Mouse (Mus musculus) kidney, postnatal 0 days (tissue): ENCODE data around the gene Tgfbr3. TPM values are rescaled to one million over a fixed set of nuclear protein-coding genes. Genes with fewer than 3 reads are reported as not detected.

Experiments used
- ATAC-seq: fragments of 200-750 bp; cut with Nextera tagmentation; replicated peaks from 2 replicates; pipeline ENCODE4 v1.8.0; 2017; ENCODE audit warnings: low read depth, moderate number of reproducible peaks, moderate TSS enrichment, moderate library complexity; ENCODE audit not compliant: low FRiP score
- DNase-seq: peaks from one replicate; pipeline ENCODE4 v3.0.0-alpha.2; 2016; ENCODE audit warnings: low spot score
- H3K27ac ChIP-seq: fragments of 300-500 bp; sonication (generic); 2 replicates; pipeline ENCODE4 v1.5.1; 2014; ENCODE audit warnings: mild to moderate bottlenecking
- H3K27me3 ChIP-seq: fragments of 300-500 bp; sonication (generic); 2 replicates; pipeline ENCODE4 v1.6.1; 2014; ENCODE audit warnings: low read length, mixed read lengths; ENCODE audit not compliant: insufficient read depth
- H3K36me3 ChIP-seq: fragments of 300-500 bp; sonication (generic); 2 replicates; pipeline ENCODE4 v1.6.1; 2014; ENCODE audit warnings: low read length, mixed read lengths; ENCODE audit not compliant: insufficient read depth
- H3K4me1 ChIP-seq: fragments of 300-500 bp; sonication (generic); replicated peaks from 2 replicates; pipeline ENCODE4 v1.6.1; 2014; ENCODE audit warnings: antibody characterized with exemption, low read length, mixed read lengths; ENCODE audit not compliant: insufficient read depth
- H3K4me2 ChIP-seq: fragments of 300-500 bp; sonication (generic); 2 replicates; pipeline ENCODE4 v1.6.1; 2014; ENCODE audit warnings: mild to moderate bottlenecking, low read length, moderate library complexity, mixed read lengths
- H3K4me3 ChIP-seq: fragments of 300-500 bp; sonication (generic); replicated peaks from 2 replicates; pipeline ENCODE4 v1.5.1; 2014; ENCODE audit warnings: low read depth, low read length
- H3K9ac ChIP-seq: fragments of 300-500 bp; sonication (generic); 2 replicates; pipeline ENCODE4 v1.6.1; 2014; ENCODE audit warnings: low read depth, low read length
- H3K9me3 ChIP-seq: fragments of 300-500 bp; sonication (generic); replicated peaks from 2 replicates; pipeline ENCODE4 v1.6.1; 2016; ENCODE audit warnings: low read length, inconsistent platforms, mixed read lengths
- CTCF ChIP-seq: IDR thresholded peaks from 2 replicates; pipeline ENCODE4 v1.5.1; 2016; ENCODE audit warnings: antibody characterized with exemption, low read depth, mild to moderate bottlenecking, moderate library complexity
- WGBS: fragments of 180-500 bp; shearing (Covaris S2); extraction: QIAGEN DNeasy Blood & Tissue Kit; methylation state at CpG from one replicate; pipeline ENCODE4 v1.1.7; 2014; 5-methylcytosine and 5-hydroxymethylcytosine counted together
- polyA plus RNA-seq: library from polyadenylated mRNA; unstranded; fragments of >200 nt; fragmentation: Nextera tagmentation; extraction: Ambion mirVana; gene quantifications from 2 replicates; pipeline ENCODE4 v1.2.1, GENCODE M21; 2015

The Tgfbr3 gene
- polyA plus RNA-seq, 1 experiment from 2014 or later = 10.8 TPM

DNA sequence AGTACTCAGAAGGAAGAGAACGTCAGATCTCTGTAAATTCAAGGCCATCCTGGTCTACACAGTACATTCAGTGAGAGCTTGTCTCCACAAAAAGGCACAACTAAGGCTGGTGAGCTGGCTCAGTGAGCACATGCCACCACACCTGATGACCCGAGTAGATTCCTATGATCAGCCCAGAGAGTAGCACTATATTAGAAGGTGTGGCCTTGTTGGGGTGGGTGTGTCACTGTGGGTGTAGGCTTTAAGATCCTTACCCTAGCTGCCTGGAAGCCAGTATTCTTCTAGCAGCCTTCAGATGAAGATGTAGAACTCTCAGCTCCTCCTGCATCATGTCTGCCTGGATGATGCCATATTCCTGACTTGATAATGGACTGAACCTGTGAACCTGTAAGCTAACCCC is 115.9 kb downstream of the Tgfbr3 start:
- no peak overlapping the region for H3K9ac ChIP-seq
- no peak overlapping the region for H3K27ac ChIP-seq
- WGBS = 71% methylated on average over 2 of the region's 2 CpGs
- no peaks in the 10 kb centered on the region for H3K9me3 ChIP-seq
- H3K4me3 ChIP-seq = no peak overlapping the region
- DNase-seq (no peak), ATAC-seq (no peak)
- H3K27me3 ChIP-seq = no peaks in the 10 kb centered on the region
- no peak for TF ChIP-seq CTCF
- no peak overlapping the region for H3K4me2 ChIP-seq
- 0 out of 2 replicates have a peak, but pooled peaks cover 4% of the 10 kb centered on the region for H3K4me1 ChIP-seq
- no peaks in the 10 kb centered on the region for H3K36me3 ChIP-seq

DNA sequence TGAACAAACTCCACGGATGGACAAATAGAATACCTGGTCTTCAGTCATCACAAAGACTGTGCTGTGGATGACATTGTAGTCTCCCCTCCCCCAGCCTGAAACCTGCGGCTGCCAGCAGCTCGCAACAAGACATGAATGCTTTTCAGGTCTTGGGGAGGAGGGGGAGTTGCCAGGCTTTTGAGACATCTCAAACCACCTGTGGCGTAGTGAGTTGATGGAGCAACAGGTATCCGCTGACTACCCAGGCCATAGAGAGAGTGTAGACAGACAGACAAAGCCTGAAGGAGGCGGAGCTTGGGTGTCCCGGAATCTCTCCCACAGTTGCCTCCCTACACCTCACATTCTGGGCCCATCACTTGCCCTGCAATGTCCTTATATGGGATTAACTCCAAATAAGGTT is 117.6 kb downstream of the Tgfbr3 start:
- Histone ChIP-seq H3K4me3 (no peak overlapping the region), H3K4me1 (peaks cover 11% of the 10 kb centered on the region), H3K36me3 (no peaks in the 10 kb centered on the region), H3K27me3 (no peaks in the 10 kb centered on the region), H3K9ac (no peak overlapping the region), H3K9me3 (no peaks in the 10 kb centered on the region), H3K27ac (no peak overlapping the region), H3K4me2 (no peak overlapping the region)
- 79% methylated on average over 7 of the region's 7 CpGs for WGBS
- TF ChIP-seq CTCF = no peak
- ATAC-seq = no peak
- DNase-seq = no peak

DNA sequence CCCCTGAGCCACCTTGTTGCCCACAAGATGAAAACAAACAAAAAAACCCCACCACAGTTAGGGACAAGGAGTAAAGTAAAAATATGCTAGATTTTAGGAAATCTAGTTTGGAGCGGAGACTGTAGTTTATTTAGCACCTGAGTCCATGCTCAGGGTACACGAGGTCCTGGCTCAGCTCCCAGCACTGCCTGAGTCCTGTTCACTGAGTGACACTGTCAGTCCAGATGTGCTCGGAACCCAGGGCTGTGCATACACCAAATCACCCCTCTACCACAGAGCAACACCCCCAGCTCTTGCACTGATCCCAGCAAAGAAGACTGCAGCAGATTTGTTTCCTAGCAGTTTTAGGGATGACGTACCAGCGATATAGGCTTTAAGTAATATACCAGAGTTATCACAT is 119.6 kb downstream of the Tgfbr3 start:
- ATAC-seq (no peak), DNase-seq (no peak)
- 84% methylated on average over 5 of the region's 5 CpGs for WGBS
- H3K4me3 ChIP-seq = no peak overlapping the region
- no peak overlapping the region for H3K27ac ChIP-seq
- no peak for TF ChIP-seq CTCF
- H3K4me1 ChIP-seq = peaks cover 15% of the 10 kb centered on the region
- no peak overlapping the region for H3K9ac ChIP-seq
- no peaks in the 10 kb centered on the region for H3K36me3 ChIP-seq
- no peak overlapping the region for H3K4me2 ChIP-seq
- H3K9me3 ChIP-seq = no peaks in the 10 kb centered on the region
- H3K27me3 ChIP-seq = no peaks in the 10 kb centered on the region

DNA sequence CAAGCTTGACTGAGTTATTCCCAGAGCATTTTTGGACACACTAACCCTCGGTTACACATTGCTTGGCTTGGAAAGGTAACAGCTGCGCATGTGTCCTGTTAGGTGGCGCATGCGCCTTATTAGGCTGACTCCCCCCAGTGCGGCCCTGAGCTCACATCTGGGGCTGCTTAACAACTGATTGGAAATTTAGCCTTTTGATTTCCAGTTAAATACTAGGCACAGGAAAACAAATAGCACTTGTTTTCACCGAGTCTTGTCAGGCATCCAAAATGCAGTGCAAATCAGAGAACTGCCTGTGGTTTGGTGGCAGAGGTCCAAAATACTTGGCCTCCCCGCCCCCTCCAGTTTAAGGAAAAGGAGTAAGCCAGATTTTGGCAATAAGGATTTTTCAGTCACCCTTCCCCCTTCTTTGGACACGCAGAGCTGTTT is 121.5 kb downstream of the Tgfbr3 start:
- peak overlapping the region; percentile 45 for H3K4me2 ChIP-seq
- WGBS = 25% methylated on average over 8 of the region's 8 CpGs
- DNase-seq = peak; percentile 87
- no peaks in the 10 kb centered on the region for H3K9me3 ChIP-seq
- H3K36me3 ChIP-seq = no peaks in the 10 kb centered on the region
- H3K27me3 ChIP-seq = no peaks in the 10 kb centered on the region
- H3K27ac ChIP-seq = peak overlapping the region; percentile 82
- peaks cover 15% of the 10 kb centered on the region for H3K4me1 ChIP-seq
- no peak; the same call in 1 of the 2 replicates for ATAC-seq
- H3K4me3 ChIP-seq = no peak overlapping the region
- no peak overlapping the region for H3K9ac ChIP-seq
- TF ChIP-seq CTCF = no peak

DNA sequence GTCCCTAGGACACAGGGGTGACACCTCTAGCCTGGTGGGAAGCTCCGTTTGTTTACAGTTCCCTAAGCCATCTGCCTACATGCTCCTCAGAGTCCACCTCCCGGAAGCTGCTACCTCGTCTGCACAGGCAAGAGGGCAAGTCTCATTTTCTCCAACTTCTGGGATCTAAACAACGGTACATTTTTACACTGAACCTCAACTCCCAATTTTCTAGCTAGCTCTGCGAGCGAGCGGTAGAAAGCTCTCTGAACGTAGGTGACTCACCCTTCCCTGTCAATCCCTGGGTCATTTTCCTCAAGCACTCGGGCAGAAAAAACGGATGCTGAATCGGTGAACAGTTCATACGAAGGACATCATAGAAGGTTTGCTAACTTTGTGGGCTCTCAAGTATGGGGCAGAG is 122.1 kb downstream of the Tgfbr3 start:
- no peak for TF ChIP-seq CTCF
- peak overlapping the region; percentile 82 for H3K27ac ChIP-seq
- no peak overlapping the region for H3K9ac ChIP-seq
- WGBS = 15% methylated on average over 12 of the region's 12 CpGs
- no peaks in the 10 kb centered on the region for H3K27me3 ChIP-seq
- peak; percentile 61 for DNase-seq
- H3K36me3 ChIP-seq = no peaks in the 10 kb centered on the region
- ATAC-seq = no peak; the same call in 1 of the 2 replicates
- H3K4me3 ChIP-seq = no peak overlapping the region
- H3K4me1 ChIP-seq = peaks cover 15% of the 10 kb centered on the region
- H3K4me2 ChIP-seq = peak overlapping the region; percentile 45
- no peaks in the 10 kb centered on the region for H3K9me3 ChIP-seq

DNA sequence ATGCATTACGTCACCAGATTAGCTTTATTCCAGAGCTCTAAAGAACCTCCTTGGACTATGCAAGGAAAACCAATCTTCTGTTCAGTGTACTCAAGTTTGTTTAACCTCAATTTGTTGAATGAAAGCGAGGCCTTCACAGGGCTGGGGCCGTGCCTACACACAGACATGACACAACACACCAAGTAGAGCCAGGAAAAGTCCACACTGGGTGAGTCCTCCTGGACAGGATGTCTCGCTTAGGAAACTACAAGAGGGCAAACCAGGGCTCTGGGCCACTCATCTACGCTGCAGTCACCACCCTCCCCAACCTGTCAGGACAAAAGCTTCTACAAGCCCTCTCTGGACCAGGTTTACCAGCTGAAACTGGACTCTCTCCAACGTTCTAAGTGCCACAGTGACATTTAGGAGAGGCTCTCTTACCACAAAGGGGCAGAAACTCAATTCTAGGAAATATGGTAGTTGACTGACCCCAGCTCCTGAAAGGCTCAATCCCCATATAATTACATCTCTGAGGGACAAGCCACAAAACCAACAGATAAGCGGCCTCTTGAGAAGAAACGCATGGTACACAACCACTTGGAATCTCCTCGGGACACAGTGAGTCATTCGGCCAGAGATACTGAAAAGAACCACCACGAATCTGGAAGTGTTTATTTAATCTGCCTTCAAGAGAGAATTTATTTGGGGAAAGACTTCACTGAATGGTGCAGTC is 122.6 kb downstream of the Tgfbr3 start:
- no peaks in the 10 kb centered on the region for H3K36me3 ChIP-seq
- no peak for TF ChIP-seq CTCF
- ATAC-seq (0 out of 2 replicates have a peak, but pooled peaks have one; percentile 13), DNase-seq (no peak)
- no peak overlapping the region for H3K9ac ChIP-seq
- 52% methylated on average over 11 of the region's 11 CpGs for WGBS
- H3K9me3 ChIP-seq = no peaks in the 10 kb centered on the region
- H3K4me3 ChIP-seq = no peak overlapping the region
- H3K27ac ChIP-seq = peak overlapping the region; percentile 82
- no peaks in the 10 kb centered on the region for H3K27me3 ChIP-seq
- peaks cover 15% of the 10 kb centered on the region for H3K4me1 ChIP-seq
- H3K4me2 ChIP-seq = peak overlapping the region; percentile 45
